Mouse (Mus musculus): Measurements from ENCODE around the gene Nfkbie.

The Nfkbie gene

GRCm38 (mm10) chr17:45543115-45543514, 12.4 kb upstream of the Nfkbie start:
- DNase-seq (ENCODE audit: low spot score): no peak

- DNase-seq (ENCODE audit: low spot score): no peak
Measured at GRCm38 (mm10) chr17:45544001-45544872, 11.3 kb upstream of the Nfkbie start.

DNA sequence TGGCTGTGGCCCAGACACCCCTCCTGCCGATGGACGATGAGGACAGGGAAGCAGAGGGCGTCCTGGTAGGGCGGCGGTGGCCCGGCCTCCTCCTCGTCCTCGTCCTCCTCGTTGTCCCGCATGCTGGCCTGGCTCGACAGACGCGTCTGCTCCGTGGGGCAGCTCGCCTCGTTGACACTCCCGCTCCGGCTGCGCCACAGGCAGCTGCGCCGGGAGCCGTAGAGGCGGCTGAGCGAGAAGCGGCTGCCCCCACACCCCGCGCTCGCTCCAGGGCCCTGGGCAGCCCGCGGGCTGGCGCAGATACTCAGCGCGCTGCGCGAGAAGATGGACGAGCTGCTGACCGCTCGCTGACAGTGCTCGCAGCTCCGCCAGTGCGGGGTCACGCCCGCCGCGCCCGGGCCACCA, 10.6 kb upstream of the Nfkbie start:
- no peak for DNase-seq (ENCODE audit: low spot score)

DNA sequence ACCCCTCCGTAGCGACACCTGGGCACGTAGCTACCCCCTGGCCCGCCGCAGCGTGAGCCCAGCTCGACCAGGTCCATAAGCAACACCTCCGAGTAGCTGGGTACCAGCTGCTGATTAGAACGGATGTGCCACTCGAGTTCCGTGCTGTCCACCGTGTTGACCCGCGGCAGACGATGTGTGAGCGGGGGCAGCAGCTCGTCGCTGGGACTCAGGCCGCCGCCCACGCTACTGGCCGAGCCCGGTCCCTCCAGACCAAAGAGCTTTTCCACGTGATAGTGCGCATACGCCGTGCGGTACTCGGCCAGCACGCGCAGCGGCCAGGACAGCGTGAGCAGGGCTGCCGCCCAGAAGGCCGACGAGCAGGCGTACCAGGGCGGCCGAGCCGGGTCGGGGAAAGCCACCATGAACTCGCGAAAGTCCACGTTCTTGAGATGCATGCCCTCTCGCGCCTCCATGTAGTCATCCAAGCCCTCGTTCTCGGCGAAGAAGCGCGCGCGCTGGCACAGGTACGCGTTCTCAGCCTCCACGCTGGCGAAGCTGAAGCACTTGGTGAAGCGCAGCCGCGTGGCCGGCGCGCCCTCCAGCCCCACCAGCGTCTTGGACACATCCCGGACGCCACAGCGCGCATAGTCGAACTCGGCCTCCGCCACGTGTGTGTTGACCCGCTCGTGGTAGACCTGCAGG, 10.1 kb upstream of the Nfkbie start:
- DNase-seq (ENCODE audit: low spot score): no peak

DNA sequence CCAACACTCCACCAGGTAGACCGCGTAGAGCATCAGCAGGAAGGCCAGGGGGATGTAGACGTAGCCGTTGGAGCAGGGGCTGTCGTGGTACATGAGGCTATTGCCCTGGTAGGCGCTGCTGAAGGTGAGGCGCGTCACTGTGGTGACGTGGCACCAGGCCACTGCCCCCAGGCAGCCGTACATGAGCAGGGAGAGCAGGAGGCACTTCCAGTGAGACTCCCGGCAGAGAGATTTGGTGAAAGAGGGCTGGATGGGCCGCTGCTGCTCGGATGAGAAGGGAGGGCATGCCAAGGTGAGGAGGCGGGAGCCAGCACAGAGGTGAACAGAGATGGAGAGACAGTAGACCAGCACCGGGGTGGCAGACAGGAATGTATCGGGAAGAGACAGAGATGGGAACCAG, 8.6 kb upstream of the Nfkbie start:
- no peak for DNase-seq (ENCODE audit: low spot score)

DNA sequence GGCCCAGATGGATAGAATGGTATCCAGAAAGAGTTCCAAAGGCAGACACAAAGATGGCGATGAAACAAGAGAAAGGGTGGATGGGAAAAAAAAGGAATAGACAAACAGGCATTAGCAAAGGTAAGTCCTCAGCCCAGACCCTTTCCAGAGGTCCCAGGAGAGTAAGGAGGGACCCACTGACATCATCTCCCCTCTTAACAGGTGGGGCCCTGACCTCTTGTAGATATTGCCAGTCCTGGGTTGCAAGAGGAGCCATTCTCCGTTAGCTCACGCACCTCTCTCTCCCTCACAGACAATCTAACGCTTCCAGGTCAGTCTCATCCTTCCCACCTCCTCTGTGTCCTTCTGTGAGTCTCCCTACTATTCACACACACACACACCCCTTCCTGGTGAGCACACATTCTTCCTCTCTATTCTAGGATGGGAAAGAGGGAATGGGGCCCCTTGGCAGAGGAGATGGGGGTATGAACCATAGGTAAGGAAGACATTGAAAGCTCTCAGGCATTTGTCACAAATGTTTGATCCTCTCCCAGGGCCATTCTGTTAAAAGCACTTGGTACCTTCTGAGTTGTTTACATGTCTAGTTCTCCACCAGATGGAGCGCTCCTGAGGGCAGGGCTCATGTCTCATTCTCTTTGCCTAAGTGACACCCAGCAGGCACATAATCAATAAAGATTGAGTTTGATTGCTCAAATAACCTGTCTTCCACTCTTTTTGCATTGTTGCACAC, 7.9 kb upstream of the Nfkbie start:
- no peak for DNase-seq (ENCODE audit: low spot score)

DNA sequence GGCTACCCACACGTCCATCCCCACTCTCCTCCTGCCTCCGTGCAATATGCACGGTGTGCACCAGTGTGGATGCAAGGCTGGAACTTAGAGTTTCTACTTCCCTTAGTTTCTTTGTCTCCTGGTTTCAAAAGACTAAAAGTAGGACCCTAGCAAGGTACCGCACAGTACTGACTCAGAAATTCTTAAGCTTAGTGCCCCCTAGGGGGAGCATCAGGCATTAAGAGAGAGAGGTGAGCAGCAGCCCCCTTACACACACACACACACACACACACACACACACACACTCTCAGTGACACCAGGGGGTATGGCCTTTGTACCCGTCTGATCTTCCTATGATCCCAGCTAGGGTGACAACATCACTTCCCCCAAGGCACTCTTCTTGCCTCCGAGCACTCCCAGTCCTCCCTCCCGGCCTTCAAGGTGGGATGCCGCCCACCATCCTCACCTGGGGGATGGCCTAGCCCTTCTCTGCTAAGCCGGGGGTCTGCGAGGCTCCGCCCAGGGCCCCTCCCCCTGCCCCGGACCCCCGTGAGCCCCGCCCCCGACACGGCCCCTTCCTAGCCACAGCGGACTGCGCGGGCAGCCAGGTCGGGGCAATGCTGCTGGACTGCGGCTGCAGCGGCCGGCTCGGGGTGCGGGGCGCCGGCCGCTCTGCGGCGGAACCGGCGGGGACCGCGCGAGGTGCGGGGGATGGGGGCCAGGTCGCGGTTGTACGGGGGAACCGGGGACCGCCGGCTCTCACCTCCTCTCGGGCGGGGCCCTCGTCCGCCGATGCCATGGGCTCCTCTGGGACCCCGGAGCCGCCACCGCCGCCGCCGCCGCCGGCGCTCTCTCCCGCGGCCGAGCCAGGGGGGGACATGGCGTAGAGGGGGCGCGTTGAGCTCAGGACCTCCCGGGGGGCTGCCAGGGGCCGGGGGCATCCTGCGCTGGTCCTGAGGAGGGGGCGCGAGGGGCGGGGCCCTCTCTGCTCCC, 6.7 kb upstream of the Nfkbie start:
- DNase-seq (ENCODE audit: low spot score): peak; percentile 47

DNA sequence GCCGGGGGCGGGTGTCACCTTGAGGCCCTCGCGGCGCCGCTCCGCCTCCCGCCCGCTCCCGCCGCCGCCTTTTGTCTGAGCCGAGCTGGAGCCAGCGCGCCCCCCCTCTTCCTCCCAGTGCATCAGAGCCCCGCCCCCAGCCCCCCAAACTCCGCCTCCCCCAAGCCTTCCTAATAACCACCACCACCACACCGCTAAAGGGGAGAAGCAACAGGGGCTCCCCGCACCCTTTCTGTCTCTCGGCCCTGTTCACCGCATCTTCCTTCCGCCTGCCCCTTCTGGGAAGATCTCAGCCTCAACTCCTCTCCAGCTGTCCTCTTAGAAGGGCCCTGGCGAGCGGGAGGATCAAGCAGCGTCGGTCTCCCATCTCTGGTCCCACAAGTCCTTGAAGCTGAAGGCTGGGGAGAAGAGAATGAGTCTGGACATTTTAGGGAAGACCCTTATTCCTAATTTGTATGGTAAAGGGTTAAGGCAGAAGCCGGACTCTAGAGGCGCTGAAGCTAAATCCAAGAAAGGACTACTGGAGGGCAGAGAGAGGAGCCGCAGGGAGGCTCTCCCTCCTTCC, 5.8 kb upstream of the Nfkbie start, which contains the start of gene Tmem151b:
Tmem151b (minus strand) TSS at position 61 of the 565 bp plus-strand sequence.
- no peak for DNase-seq (ENCODE audit: low spot score)

DNA sequence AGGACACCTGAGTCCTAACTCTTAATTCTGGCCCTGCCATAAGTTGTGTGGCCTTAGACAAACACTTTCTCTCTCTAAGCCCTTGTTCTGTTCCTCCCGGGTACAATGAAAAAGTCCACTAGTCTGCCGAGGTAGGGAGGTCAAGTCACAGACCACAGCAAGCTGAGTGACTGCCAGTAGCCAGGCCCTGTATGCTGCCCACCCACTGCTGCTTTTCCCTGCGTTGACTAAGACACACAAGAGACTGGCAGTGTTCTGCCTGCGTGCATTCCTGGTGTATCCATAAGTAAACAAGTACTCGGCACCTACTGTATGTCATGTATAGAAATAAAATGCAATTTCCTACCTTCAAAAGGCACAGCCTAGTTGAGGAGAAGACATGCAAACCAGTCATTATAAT, 5.2 kb upstream of the Nfkbie start:
- no peak for DNase-seq (ENCODE audit: low spot score)

DNA sequence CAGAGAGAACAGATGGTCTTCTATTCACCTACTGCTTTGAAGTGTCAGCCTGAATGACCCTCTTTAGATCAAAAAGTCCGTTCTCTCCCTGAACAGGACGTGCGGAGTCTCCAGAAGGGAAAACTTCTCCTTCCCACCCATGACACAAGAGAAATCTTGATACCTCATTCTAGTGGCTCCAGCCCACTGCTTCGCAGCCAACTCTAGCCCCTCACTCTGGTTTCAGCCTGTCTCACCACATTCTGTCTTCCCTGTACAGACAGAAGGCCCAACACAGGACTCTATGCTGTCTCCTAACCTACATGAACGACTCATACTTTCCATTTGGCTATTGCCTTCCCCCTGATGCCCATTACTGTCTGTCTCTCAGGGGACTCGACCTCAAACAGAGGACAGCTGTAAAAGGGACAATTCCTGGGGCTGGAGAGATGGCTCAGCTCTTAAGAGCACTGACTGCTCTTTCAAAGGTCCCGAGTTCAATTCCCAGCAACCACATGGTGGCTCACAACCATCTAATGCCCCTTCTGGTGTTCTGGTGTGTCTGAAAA, 4.2 kb upstream of the Nfkbie start:
- DNase-seq (ENCODE audit: low spot score): no peak

GRCm38 (mm10) chr17:45551816-45552451, 3.6 kb upstream of the Nfkbie start:
- peak; percentile 78 for DNase-seq (ENCODE audit: low spot score)

DNA sequence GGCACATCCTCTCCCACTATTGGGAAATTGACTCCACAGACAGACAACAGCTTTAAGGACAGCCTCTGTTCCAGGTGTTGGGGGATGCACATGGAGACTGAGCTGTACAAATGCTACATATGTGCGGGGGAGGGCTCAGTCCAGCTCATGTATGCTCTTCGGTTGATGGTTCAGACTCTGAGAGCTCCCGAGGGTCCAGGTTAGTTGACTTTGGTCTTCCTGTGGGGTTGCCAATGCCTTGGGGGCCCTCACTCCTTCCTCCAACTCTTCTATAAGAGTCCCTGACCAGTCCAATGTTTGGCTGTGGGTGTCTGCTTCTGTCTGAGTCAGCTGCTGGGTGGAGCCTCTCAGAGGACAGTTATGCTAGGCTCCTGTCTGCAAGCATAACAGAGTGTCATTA, 2.4 kb upstream of the Nfkbie start:
- no peak for DNase-seq (ENCODE audit: low spot score)

DNA sequence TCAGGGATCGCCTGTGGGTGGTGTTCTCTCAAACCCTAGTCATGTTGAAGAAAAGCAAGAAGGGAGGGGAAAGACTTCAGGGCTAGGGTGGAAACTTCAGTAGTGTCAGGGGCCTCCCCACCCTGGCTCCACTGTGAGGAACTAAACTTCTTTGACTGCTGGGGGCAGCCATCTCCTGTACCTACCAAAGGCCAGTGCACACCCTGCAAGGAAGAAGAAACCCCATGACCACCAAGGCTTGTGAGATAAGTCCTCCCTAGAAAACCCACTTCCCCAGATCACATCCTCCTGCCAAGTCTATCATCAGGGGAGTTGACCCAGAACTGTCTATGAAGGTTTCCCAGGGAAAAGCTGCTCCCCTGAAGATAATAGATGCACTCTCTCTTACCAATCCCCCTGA, 1.1 kb upstream of the Nfkbie start:
- DNase-seq (ENCODE audit: low spot score): no peak

- DNase-seq (ENCODE audit: low spot score): no peak
Measured at GRCm38 (mm10) chr17:45556107-45556489, 595 bp downstream of the Nfkbie start.

DNA sequence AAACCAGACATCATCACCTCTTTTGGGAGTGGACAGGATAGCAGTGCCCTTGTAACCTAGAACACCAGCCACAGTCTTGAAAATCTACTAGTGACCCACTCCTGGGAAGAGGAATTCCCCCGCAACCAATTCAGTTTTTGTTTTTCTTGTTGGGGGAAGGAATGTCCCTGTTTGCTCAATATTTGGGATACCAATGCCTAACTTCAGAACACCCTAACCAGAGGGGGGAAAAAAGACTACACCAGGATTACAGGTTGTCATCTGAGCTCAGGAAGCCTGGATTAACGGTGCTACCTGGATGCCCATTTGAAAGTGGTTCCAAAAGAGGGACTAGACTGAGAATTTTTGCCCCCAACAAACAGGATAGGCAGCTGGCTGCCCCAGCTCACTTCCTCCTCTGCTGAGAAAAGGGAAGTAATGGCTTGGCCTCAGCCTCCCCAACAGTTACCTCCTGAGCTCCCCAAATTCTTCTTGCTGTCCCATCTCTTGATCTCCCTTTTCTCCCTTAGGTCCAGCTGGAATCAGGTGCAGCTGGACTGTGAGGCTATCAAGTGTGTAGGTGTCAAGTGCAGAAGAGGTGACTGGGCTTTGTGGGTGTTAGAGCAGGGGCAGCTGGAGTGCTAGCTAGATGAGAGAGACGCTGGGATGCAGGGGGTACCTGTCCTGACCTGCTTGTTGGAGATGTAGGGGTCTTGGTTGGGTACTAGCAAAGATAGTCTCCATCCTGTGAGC, 1.2 kb downstream of the Nfkbie start:
- DNase-seq (ENCODE audit: low spot score): no peak

DNA sequence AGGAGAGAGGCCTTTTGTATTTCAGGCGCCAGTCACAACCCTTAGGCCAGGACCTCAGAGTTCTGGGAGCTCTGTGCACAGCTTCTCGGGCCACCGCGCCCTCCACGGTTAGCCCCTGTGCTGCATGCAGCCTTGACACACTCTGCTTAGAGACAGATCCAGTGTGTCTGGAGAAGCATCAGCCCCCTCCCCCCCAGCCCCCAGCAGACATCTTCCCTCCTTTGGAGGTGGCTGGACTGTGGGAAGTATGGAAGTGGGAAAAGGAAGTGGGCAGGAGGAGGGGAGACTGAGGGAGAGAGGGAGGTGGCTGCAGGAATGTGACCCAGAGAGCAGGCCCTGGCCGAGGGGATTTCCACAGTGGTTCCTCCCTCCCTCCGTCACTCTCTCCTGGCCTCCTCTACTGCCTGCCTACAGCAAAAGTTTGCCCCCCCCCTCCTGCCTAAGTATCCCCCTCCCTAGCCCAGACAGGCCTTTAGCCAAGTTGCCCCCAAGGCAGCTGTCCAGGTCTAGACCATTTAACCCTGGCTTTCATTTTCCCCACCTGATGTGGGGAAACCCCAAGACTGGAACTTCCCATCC, 1.8 kb downstream of the Nfkbie start:
- DNase-seq (ENCODE audit: low spot score): peak; percentile 31

- peak; percentile 79 for DNase-seq (ENCODE audit: low spot score)
Measured at GRCm38 (mm10) chr17:45557998-45558862, 2.7 kb downstream of the Nfkbie start.
